Mouse (Mus musculus): ENCODE measurements at regions not wholly inside any gene's neighbourhood (a gene's known extent, or its start where the extent isn't known, plus 50 kb on each side); places are given as distances from the start of the nearest gene placed in this dataset.

GRCm38 (mm10) chrX:11099146-11100087 lies 199.6 kb upstream of the H2al1a start:
- TF ChIP-seq CTCF (conservative IDR thresholded peaks at IDR 0.05; ENCODE audit: insufficient read depth, insufficient read length, low read depth, low read length) = no peak
- TF ChIP-seq POLR2A (IDR thresholded peaks at IDR 0.05; ENCODE audit: low read depth, low read length) = no peak
